Mouse (Mus musculus): ENCODE measurements at regions not wholly inside any gene's neighbourhood (a gene's known extent, or its start where the extent isn't known, plus 50 kb on each side); places are given as distances from the start of the nearest gene placed in this dataset.

GRCm38 (mm10) chr16:93166667-93167066, 340.7 kb upstream of the Runx1 start:
- Histone ChIP-seq H3K36me3 (ENCODE audit: control insufficient read depth, insufficient read depth, low read length) (no peaks in the 10 kb centered on the region), H3K4me2 (replicated peaks; ENCODE audit: low read depth, low read length, severe bottlenecking) (no peak overlapping the region), H3K9me3 (ENCODE audit: control insufficient read depth, low read length) (no peaks in the 10 kb centered on the region), H3K9ac (ENCODE audit: low read depth, low read length, severe bottlenecking) (no peak overlapping the region), H3K27me3 (ENCODE audit: control insufficient read depth, insufficient read depth, low read length) (no peaks in the 10 kb centered on the region), H3K4me3 (replicated peaks; ENCODE audit: low read length) (no peak overlapping the region), H3K27ac (replicated peaks; ENCODE audit: low read depth, low read length) (no peak overlapping the region), H3K4me1 (ENCODE audit: control insufficient read depth, insufficient read depth, low read length) (no peaks in the 10 kb centered on the region)
- no peak for DNase-seq (ENCODE audit: low spot score)
- 91% methylated on average over 3 of the region's 3 CpGs for WGBS
- TF ChIP-seq POLR2A (IDR thresholded peaks at IDR 0.05; ENCODE audit: borderline replicate concordance, extremely low read depth, insufficient read depth, insufficient read length): no peak
- ATAC-seq (ENCODE audit: low FRiP score, low read depth): no peak

GRCm38 (mm10) chr16:93158526-93159226, 332.7 kb upstream of the Runx1 start:
- H3K4me2 ChIP-seq (replicated peaks; ENCODE audit: low read depth, low read length, severe bottlenecking): no peak overlapping the region
- H3K36me3 ChIP-seq (ENCODE audit: control insufficient read depth, insufficient read depth, low read length): no peaks in the 10 kb centered on the region
- DNase-seq (ENCODE audit: low spot score) (no peak), ATAC-seq (ENCODE audit: low FRiP score, low read depth) (no peak)
- no peaks in the 10 kb centered on the region for H3K9me3 ChIP-seq (ENCODE audit: control insufficient read depth, low read length)
- WGBS: 81% methylated on average over 8 of the region's 8 CpGs
- H3K4me1 ChIP-seq (ENCODE audit: control insufficient read depth, insufficient read depth, low read length): no peaks in the 10 kb centered on the region
- no peak overlapping the region for H3K4me3 ChIP-seq (replicated peaks; ENCODE audit: low read length)
- H3K27ac ChIP-seq (replicated peaks; ENCODE audit: low read depth, low read length): no peak overlapping the region
- no peaks in the 10 kb centered on the region for H3K27me3 ChIP-seq (ENCODE audit: control insufficient read depth, insufficient read depth, low read length)
- no peak for TF ChIP-seq POLR2A (IDR thresholded peaks at IDR 0.05; ENCODE audit: borderline replicate concordance, extremely low read depth, insufficient read depth, insufficient read length)
- H3K9ac ChIP-seq (ENCODE audit: low read depth, low read length, severe bottlenecking): no peak overlapping the region

GRCm38 (mm10) chr16:93153545-93154329, 327.8 kb upstream of the Runx1 start:
- 0 out of 2 replicates have a peak, but pooled peaks cover 7% of the 10 kb centered on the region for H3K4me1 ChIP-seq (ENCODE audit: control insufficient read depth, insufficient read depth, low read length)
- no peaks in the 10 kb centered on the region for H3K9me3 ChIP-seq (ENCODE audit: control insufficient read depth, low read length)
- no peak overlapping the region for H3K4me2 ChIP-seq (replicated peaks; ENCODE audit: low read depth, low read length, severe bottlenecking)
- no peak overlapping the region for H3K4me3 ChIP-seq (replicated peaks; ENCODE audit: low read length)
- no peak for TF ChIP-seq POLR2A (IDR thresholded peaks at IDR 0.05; ENCODE audit: borderline replicate concordance, extremely low read depth, insufficient read depth, insufficient read length)
- H3K36me3 ChIP-seq (ENCODE audit: control insufficient read depth, insufficient read depth, low read length): no peaks in the 10 kb centered on the region
- H3K27me3 ChIP-seq (ENCODE audit: control insufficient read depth, insufficient read depth, low read length): no peaks in the 10 kb centered on the region
- ATAC-seq (ENCODE audit: low FRiP score, low read depth): no peak
- 68% methylated on average over 14 of the region's 14 CpGs for WGBS
- H3K9ac ChIP-seq (ENCODE audit: low read depth, low read length, severe bottlenecking): no peak overlapping the region
- H3K27ac ChIP-seq (replicated peaks; ENCODE audit: low read depth, low read length): no peak overlapping the region
- peak; percentile 41 for DNase-seq (ENCODE audit: low spot score)

- 33% methylated on average over 14 of the region's 14 CpGs for WGBS
- no peak for TF ChIP-seq POLR2A (IDR thresholded peaks at IDR 0.05; ENCODE audit: borderline replicate concordance, extremely low read depth, insufficient read depth, insufficient read length)
- DNase-seq (ENCODE audit: low spot score) (no peak), ATAC-seq (ENCODE audit: low FRiP score, low read depth) (no peak)
- Histone ChIP-seq H3K27me3 (ENCODE audit: control insufficient read depth, insufficient read depth, low read length) (no peaks in the 10 kb centered on the region), H3K9ac (ENCODE audit: low read depth, low read length, severe bottlenecking) (no peak overlapping the region), H3K4me2 (replicated peaks; ENCODE audit: low read depth, low read length, severe bottlenecking) (no peak overlapping the region), H3K9me3 (ENCODE audit: control insufficient read depth, low read length) (no peaks in the 10 kb centered on the region), H3K4me3 (replicated peaks; ENCODE audit: low read length) (no peak overlapping the region), H3K27ac (replicated peaks; ENCODE audit: low read depth, low read length) (no peak overlapping the region), H3K4me1 (ENCODE audit: control insufficient read depth, insufficient read depth, low read length) (0 out of 2 replicates have a peak, but pooled peaks cover 7% of the 10 kb centered on the region), H3K36me3 (ENCODE audit: control insufficient read depth, insufficient read depth, low read length) (no peaks in the 10 kb centered on the region)
Observed at GRCm38 (mm10) chr16:93152765-93153489, 327.0 kb upstream of the Runx1 start.

- Histone ChIP-seq H3K36me3 (ENCODE audit: control insufficient read depth, insufficient read depth, low read length) (no peaks in the 10 kb centered on the region), H3K9me3 (ENCODE audit: control insufficient read depth, low read length) (no peaks in the 10 kb centered on the region), H3K4me2 (replicated peaks; ENCODE audit: low read depth, low read length, severe bottlenecking) (no peak overlapping the region), H3K27me3 (ENCODE audit: control insufficient read depth, insufficient read depth, low read length) (no peaks in the 10 kb centered on the region), H3K9ac (ENCODE audit: low read depth, low read length, severe bottlenecking) (no peak overlapping the region), H3K27ac (replicated peaks; ENCODE audit: low read depth, low read length) (no peak overlapping the region), H3K4me3 (replicated peaks; ENCODE audit: low read length) (no peak overlapping the region), H3K4me1 (ENCODE audit: control insufficient read depth, insufficient read depth, low read length) (0 out of 2 replicates have a peak, but pooled peaks cover 7% of the 10 kb centered on the region)
- ATAC-seq (ENCODE audit: low FRiP score, low read depth) (no peak), DNase-seq (ENCODE audit: low spot score) (no peak)
- no peak for TF ChIP-seq POLR2A (IDR thresholded peaks at IDR 0.05; ENCODE audit: borderline replicate concordance, extremely low read depth, insufficient read depth, insufficient read length)
- 96% methylated on average over 1 of the region's 1 CpGs for WGBS
Observed at GRCm38 (mm10) chr16:93152057-93152456, 326.1 kb upstream of the Runx1 start.
